Mouse (Mus musculus): Measurements from ENCODE around the gene Lmnb2. TPM values are rescaled to one million over a fixed set of nuclear protein-coding genes. Genes with fewer than 3 reads are reported as not detected.

Lmnb2 gene
- polyA plus RNA-seq (2014; fragmentation: Nextera tagmentation; extraction: Ambion mirVana), result 12.1 and 14.4 TPM in 2 replicates

DNA sequence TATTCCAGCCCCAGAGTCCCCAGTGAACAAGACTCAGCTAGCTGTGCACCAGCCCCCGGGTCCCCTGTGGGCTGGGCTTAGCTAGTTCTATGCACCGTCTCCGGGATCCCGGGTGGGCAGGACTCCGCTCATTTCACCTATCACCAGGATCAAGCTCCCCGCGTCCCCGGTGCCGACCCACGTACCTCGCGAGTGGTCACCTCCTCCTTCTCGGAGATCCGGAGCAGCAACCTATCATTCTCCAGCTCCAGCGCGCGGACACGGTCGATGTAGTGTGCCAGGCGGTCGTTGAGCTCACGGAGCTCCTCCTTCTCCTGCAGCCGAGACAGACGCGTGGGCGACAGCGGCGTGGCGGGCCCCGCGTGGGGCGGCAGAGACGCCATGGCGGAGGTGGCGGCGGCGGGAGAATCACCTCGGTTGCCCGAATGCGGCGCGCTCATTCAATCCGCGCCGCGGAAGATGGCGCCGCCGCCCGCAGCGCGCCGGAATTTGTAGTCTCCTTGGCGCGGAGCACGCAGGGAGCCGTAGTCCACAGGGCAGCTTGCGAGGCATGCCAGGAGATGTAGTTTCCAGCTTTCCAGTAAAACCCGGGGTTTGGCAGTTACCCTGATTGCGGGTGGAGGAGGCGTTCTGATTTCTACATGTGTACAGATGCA lies at the start of gene Lmnb2:
Gene Lmnb2, minus strand, starts transcription at position 467 of the 656 bp plus-strand sequence.
- WGBS, result under 1% methylated on average over 56 of the region's 61 CpGs
- peak; percentile 87 for ATAC-seq
- H3K9ac ChIP-seq (ENCODE audit: low read length), result peak within 1 kb of the TSS; percentile 93

GRCm38 (mm10) chr10:80967101-80967656 lies 49.1 kb upstream of the Lmnb2 start:
- DNase-seq (ENCODE audit: low spot score) (peak; percentile 70), ATAC-seq (no peak)
- Histone ChIP-seq H3K4me1 (ENCODE audit: control insufficient read depth, insufficient read depth, low read length) (no peaks in the 10 kb centered on the region), H3K9me3 (replicated peaks; ENCODE audit: control insufficient read depth, low read length) (no peaks in the 10 kb centered on the region), H3K36me3 (ENCODE audit: control insufficient read depth, insufficient read depth, low read length) (no peaks in the 10 kb centered on the region), H3K27me3 (replicated peaks; ENCODE audit: control insufficient read depth, insufficient read depth, low read length) (no peaks in the 10 kb centered on the region), H3K4me2 (ENCODE audit: low read length) (no peak overlapping the region), H3K9ac (ENCODE audit: low read length) (no peak overlapping the region), H3K4me3 (ENCODE audit: low read depth, low read length) (no peak overlapping the region), H3K27ac (ENCODE audit: low read depth, low read length) (no peak overlapping the region)
- 63% methylated on average over 3 of the region's 3 CpGs for WGBS

More for the DNA sequence above, at the start of gene Lmnb2:
- Histone ChIP-seq H3K9me3 (replicated peaks; ENCODE audit: control insufficient read depth, low read length) (no peaks in the 10 kb centered on the region), H3K36me3 (ENCODE audit: control insufficient read depth, insufficient read depth, low read length) (peaks cover 23% of the 10 kb centered on the region), H3K4me1 (ENCODE audit: control insufficient read depth, insufficient read depth, low read length) (peaks cover 7% of the 10 kb centered on the region), H3K4me2 (ENCODE audit: low read length) (peak within 1 kb of the TSS; percentile 62), H3K27me3 (replicated peaks; ENCODE audit: control insufficient read depth, insufficient read depth, low read length) (no peaks in the 10 kb centered on the region), H3K4me3 (ENCODE audit: low read depth, low read length) (peak within 1 kb of the TSS; percentile 93), H3K27ac (ENCODE audit: low read depth, low read length) (peak within 1 kb of the TSS; percentile 75)
- DNase-seq (ENCODE audit: low spot score), result peak; percentile 93

DNA sequence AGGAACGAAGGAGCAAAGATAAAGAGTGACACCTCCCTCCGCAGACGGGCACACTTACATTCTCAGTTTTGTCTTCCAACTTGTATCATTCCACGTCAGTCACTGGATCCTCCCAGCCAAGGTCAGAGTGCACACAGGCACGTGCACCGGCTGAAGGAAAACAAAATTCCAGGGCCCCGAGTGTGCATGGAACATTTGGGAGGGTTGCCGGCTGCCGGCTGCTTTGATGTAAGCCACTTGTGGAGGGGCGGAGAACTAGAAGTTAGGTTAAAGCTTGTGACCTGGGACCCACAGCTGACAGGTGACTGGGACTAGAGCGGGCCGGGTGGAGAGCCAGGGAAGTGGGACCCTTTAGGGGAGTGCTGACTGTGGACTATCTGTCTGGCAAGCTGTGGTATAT lies 48.3 kb upstream of the Lmnb2 start:
- no peaks in the 10 kb centered on the region for H3K27me3 ChIP-seq (replicated peaks; ENCODE audit: control insufficient read depth, insufficient read depth, low read length)
- no peak overlapping the region for H3K9ac ChIP-seq (ENCODE audit: low read length)
- no peak for ATAC-seq
- no peak for DNase-seq (ENCODE audit: low spot score)
- no peak overlapping the region for H3K4me2 ChIP-seq (ENCODE audit: low read length)
- H3K4me1 ChIP-seq (ENCODE audit: control insufficient read depth, insufficient read depth, low read length), result no peaks in the 10 kb centered on the region
- no peak overlapping the region for H3K27ac ChIP-seq (ENCODE audit: low read depth, low read length)
- 74% methylated on average over 12 of the region's 12 CpGs for WGBS
- H3K36me3 ChIP-seq (ENCODE audit: control insufficient read depth, insufficient read depth, low read length), result no peaks in the 10 kb centered on the region
- no peaks in the 10 kb centered on the region for H3K9me3 ChIP-seq (replicated peaks; ENCODE audit: control insufficient read depth, low read length)
- no peak overlapping the region for H3K4me3 ChIP-seq (ENCODE audit: low read depth, low read length)

GRCm38 (mm10) chr10:80963031-80963975 lies 45.3 kb upstream of the Lmnb2 start:
- no peaks in the 10 kb centered on the region for H3K27me3 ChIP-seq (replicated peaks; ENCODE audit: control insufficient read depth, insufficient read depth, low read length)
- no peaks in the 10 kb centered on the region for H3K36me3 ChIP-seq (ENCODE audit: control insufficient read depth, insufficient read depth, low read length)
- H3K9me3 ChIP-seq (replicated peaks; ENCODE audit: control insufficient read depth, low read length), result no peaks in the 10 kb centered on the region
- H3K4me3 ChIP-seq (ENCODE audit: low read depth, low read length), result no peak overlapping the region
- H3K27ac ChIP-seq (ENCODE audit: low read depth, low read length), result no peak overlapping the region
- H3K4me2 ChIP-seq (ENCODE audit: low read length), result no peak overlapping the region
- ATAC-seq, result no peak
- H3K4me1 ChIP-seq (ENCODE audit: control insufficient read depth, insufficient read depth, low read length), result no peaks in the 10 kb centered on the region
- whole genome bisulfite sequencing, result 56% methylated on average over 12 of the region's 12 CpGs
- no peak overlapping the region for H3K9ac ChIP-seq (ENCODE audit: low read length)
- DNase-seq (ENCODE audit: low spot score), result no peak

DNA sequence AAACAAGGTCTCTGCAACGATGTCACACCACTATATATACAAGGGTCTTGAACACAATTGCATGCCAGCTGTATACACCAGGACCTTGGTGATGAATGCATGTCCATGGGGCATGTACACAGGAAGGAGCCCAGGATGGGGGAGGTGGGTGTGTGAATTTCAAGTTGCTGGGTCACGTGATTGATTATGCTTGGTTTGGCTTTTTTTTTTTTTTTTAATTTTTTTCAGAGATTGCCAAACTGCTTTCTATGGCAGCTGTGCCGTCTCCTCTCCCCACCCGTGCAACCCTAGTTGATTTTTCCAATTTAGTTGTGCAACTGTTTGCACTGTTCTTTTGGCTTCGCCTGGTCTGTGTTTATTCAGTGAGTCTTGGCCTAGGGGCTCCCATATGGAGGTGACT lies 44.5 kb upstream of the Lmnb2 start:
- no peak for ATAC-seq
- no peaks in the 10 kb centered on the region for H3K36me3 ChIP-seq (ENCODE audit: control insufficient read depth, insufficient read depth, low read length)
- no peak overlapping the region for H3K4me3 ChIP-seq (ENCODE audit: low read depth, low read length)
- no peaks in the 10 kb centered on the region for H3K9me3 ChIP-seq (replicated peaks; ENCODE audit: control insufficient read depth, low read length)
- H3K27ac ChIP-seq (ENCODE audit: low read depth, low read length), result no peak overlapping the region
- H3K27me3 ChIP-seq (replicated peaks; ENCODE audit: control insufficient read depth, insufficient read depth, low read length), result no peaks in the 10 kb centered on the region
- H3K9ac ChIP-seq (ENCODE audit: low read length), result no peak overlapping the region
- DNase-seq (ENCODE audit: low spot score), result no peak
- H3K4me1 ChIP-seq (ENCODE audit: control insufficient read depth, insufficient read depth, low read length), result no peaks in the 10 kb centered on the region
- no peak overlapping the region for H3K4me2 ChIP-seq (ENCODE audit: low read length)
- 74% methylated on average over 5 of the region's 5 CpGs for WGBS

GRCm38 (mm10) chr10:80962051-80962472 lies 44.0 kb upstream of the Lmnb2 start:
- ATAC-seq (no peak), DNase-seq (ENCODE audit: low spot score) (no peak)
- H3K4me3 ChIP-seq (ENCODE audit: low read depth, low read length), result no peak overlapping the region
- no peaks in the 10 kb centered on the region for H3K4me1 ChIP-seq (ENCODE audit: control insufficient read depth, insufficient read depth, low read length)
- H3K36me3 ChIP-seq (ENCODE audit: control insufficient read depth, insufficient read depth, low read length), result no peaks in the 10 kb centered on the region
- no peaks in the 10 kb centered on the region for H3K9me3 ChIP-seq (replicated peaks; ENCODE audit: control insufficient read depth, low read length)
- H3K4me2 ChIP-seq (ENCODE audit: low read length), result no peak overlapping the region
- no peaks in the 10 kb centered on the region for H3K27me3 ChIP-seq (replicated peaks; ENCODE audit: control insufficient read depth, insufficient read depth, low read length)
- H3K9ac ChIP-seq (ENCODE audit: low read length), result no peak overlapping the region
- WGBS, result 53% methylated on average over 10 of the region's 10 CpGs
- 0 out of 2 replicates have a peak overlapping the region, but pooled peaks have one; percentile 10 for H3K27ac ChIP-seq (ENCODE audit: low read depth, low read length)

GRCm38 (mm10) chr10:80960551-80961508 lies 42.8 kb upstream of the Lmnb2 start:
- Histone ChIP-seq H3K9ac (ENCODE audit: low read length) (peak overlapping the region; percentile 17; the same call in 1 of the 2 replicates), H3K9me3 (replicated peaks; ENCODE audit: control insufficient read depth, low read length) (no peaks in the 10 kb centered on the region), H3K4me1 (ENCODE audit: control insufficient read depth, insufficient read depth, low read length) (no peaks in the 10 kb centered on the region), H3K36me3 (ENCODE audit: control insufficient read depth, insufficient read depth, low read length) (no peaks in the 10 kb centered on the region), H3K4me3 (ENCODE audit: low read depth, low read length) (no peak overlapping the region), H3K27ac (ENCODE audit: low read depth, low read length) (no peak overlapping the region), H3K27me3 (replicated peaks; ENCODE audit: control insufficient read depth, insufficient read depth, low read length) (no peaks in the 10 kb centered on the region), H3K4me2 (ENCODE audit: low read length) (no peak overlapping the region)
- DNase-seq (ENCODE audit: low spot score) (no peak), ATAC-seq (no peak)
- 13% methylated on average over 15 of the region's 16 CpGs for WGBS

DNA sequence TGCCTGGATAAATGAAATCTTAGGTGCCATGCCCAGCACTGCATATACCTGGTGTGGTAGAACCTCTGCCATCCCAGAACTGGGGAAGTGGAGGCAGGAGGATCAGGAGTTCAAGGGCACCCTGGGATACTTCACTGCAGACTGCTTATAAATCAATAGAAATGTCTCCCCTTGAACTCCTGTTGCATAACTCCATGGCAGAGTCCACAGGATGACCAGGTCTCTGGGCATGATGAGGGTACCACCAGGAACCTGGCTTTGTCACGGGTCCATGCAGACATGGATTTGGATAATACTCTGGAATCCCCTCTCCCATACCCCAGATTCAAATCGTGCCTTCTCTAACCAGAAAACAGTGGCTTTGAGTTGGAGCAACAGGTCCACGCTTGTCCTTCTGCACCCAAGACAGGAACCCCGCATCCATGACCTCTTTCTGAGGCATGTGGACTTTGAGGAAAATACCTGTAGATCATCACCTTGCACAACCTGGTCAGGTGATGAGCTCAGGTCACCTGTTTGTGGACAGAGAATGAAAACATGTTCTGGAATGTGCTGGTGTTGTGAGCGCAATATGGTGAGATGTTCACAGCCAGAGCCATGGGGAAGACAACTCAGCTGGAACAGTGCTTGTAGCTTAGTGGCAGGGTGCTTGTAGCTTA lies 41.1 kb upstream of the Lmnb2 start:
- Histone ChIP-seq H3K27ac (ENCODE audit: low read depth, low read length) (no peak overlapping the region), H3K27me3 (replicated peaks; ENCODE audit: control insufficient read depth, insufficient read depth, low read length) (no peaks in the 10 kb centered on the region), H3K4me1 (ENCODE audit: control insufficient read depth, insufficient read depth, low read length) (no peaks in the 10 kb centered on the region), H3K4me2 (ENCODE audit: low read length) (no peak overlapping the region), H3K9ac (ENCODE audit: low read length) (no peak overlapping the region), H3K9me3 (replicated peaks; ENCODE audit: control insufficient read depth, low read length) (no peaks in the 10 kb centered on the region), H3K36me3 (ENCODE audit: control insufficient read depth, insufficient read depth, low read length) (no peaks in the 10 kb centered on the region), H3K4me3 (ENCODE audit: low read depth, low read length) (no peak overlapping the region)
- WGBS, result 91% methylated on average over 5 of the region's 5 CpGs
- DNase-seq (ENCODE audit: low spot score), result no peak
- no peak for ATAC-seq
